8 mouse cellular contexts compared by ENCODE assay signal in genomic region chr1:167285356-167285755, GRCm38 (mm10). TPM values are rescaled to one million over a fixed set of nuclear protein-coding genes. Genes with fewer than 3 reads are reported as not detected.
DNase-seq lines count a peak whose midpoint lies in the region; ATAC-seq and TF ChIP-seq lines count a peak whose summit lies in the region.

No protein-coding gene starts in this region.

- no peak overlapping the region for H3K27ac ChIP-seq in kidney, adult 2 months (ENCODE audit: insufficient read depth, low read depth, low read length)
- no peak overlapping the region for H3K27ac ChIP-seq in bone marrow, adult 2 months (ENCODE audit: control insufficient read depth, insufficient read depth, low read depth, low read length, poor library complexity)
- H3K27ac ChIP-seq in hindbrain, embryonic 12.5 days, result peak overlapping the region; percentile 96
- peak overlapping the region; percentile 99 for H3K27ac ChIP-seq in midbrain, embryonic 13.5 days

- H3K9ac ChIP-seq in hindbrain, embryonic 12.5 days, result peak overlapping the region; percentile 95
- peak overlapping the region; percentile 92 for H3K9ac ChIP-seq in midbrain, embryonic 13.5 days (replicated peaks)

- H3K27me3 ChIP-seq in kidney, adult 2 months (replicated peaks; ENCODE audit: control insufficient read depth, insufficient read depth, low read length), result no peaks in the 10 kb centered on the region; the same call in 1 of the 2 replicates
- 0 out of 2 replicates have a peak, but pooled peaks cover 4% of the 10 kb centered on the region for H3K27me3 ChIP-seq in hindbrain, embryonic 12.5 days
- peaks cover 5% of the 10 kb centered on the region; the same call in 1 of the 2 replicates for H3K27me3 ChIP-seq in midbrain, embryonic 13.5 days

- ATAC-seq in hindbrain, embryonic 12.5 days (ENCODE audit: low FRiP score), result no peak; the same call in 1 of the 2 replicates
- peak; percentile 0; the same call in 1 of the 2 replicates for ATAC-seq in midbrain, embryonic 13.5 days
- no peak for ATAC-seq in erythroid progenitor cell, adult 5-6 weeks (replicated peaks; ENCODE audit: low FRiP score, poor library complexity, severe bottlenecking)

- DNase-seq in kidney, adult 2 months, result no peak
- DNase-seq in kidney, postnatal 36 days, result no peak
- no peak for DNase-seq in adrenal gland, postnatal 25 days
- no peak for DNase-seq in ovary, postnatal 14 days (ENCODE audit: low spot score)

- 4% methylated on average over 8 of the region's 8 CpGs for WGBS in kidney, adult 2 months
- 4% methylated on average over 8 of the region's 8 CpGs for WGBS in bone marrow, adult 2 months
- WGBS in hindbrain, embryonic 12.5 days, result 1% methylated on average over 8 of the region's 8 CpGs
- WGBS in midbrain, embryonic 13.5 days, result 1% methylated on average over 8 of the region's 8 CpGs

- H3K9me3 ChIP-seq in hindbrain, embryonic 12.5 days (replicated peaks), result no peaks in the 10 kb centered on the region
- H3K9me3 ChIP-seq in midbrain, embryonic 13.5 days, result no peaks in the 10 kb centered on the region

- H3K36me3 ChIP-seq in kidney, adult 2 months (ENCODE audit: control insufficient read depth, insufficient read depth, low read length), result no peaks in the 10 kb centered on the region
- no peaks in the 10 kb centered on the region for H3K36me3 ChIP-seq in hindbrain, embryonic 12.5 days
- no peaks in the 10 kb centered on the region for H3K36me3 ChIP-seq in midbrain, embryonic 13.5 days

- no peak for TF ChIP-seq CTCF in kidney, adult 2 months (conservative IDR thresholded peaks at IDR 0.05; ENCODE audit: insufficient read depth, insufficient read length, low read depth, low read length)
- TF ChIP-seq CTCF in bone marrow, adult 2 months (IDR thresholded peaks at IDR 0.05; ENCODE audit: control insufficient read depth, insufficient read depth, low read length), result no peak

- H3K4me1 ChIP-seq in kidney, adult 2 months (ENCODE audit: control insufficient read depth, insufficient read depth, low read length), result 0 out of 2 replicates have a peak, but pooled peaks cover 4% of the 10 kb centered on the region
- H3K4me1 ChIP-seq in bone marrow, adult 2 months (ENCODE audit: control insufficient read depth, insufficient read depth, low read length), result peaks cover 3% of the 10 kb centered on the region; the same call in 1 of the 2 replicates
- peaks cover 40% of the 10 kb centered on the region for H3K4me1 ChIP-seq in hindbrain, embryonic 12.5 days
- H3K4me1 ChIP-seq in midbrain, embryonic 13.5 days (replicated peaks), result peaks cover 39% of the 10 kb centered on the region

- H3K4me2 ChIP-seq in hindbrain, embryonic 12.5 days (replicated peaks), result peak overlapping the region; percentile 73
- H3K4me2 ChIP-seq in midbrain, embryonic 13.5 days (replicated peaks), result peak overlapping the region; percentile 72

- no peak for TF ChIP-seq POLR2A in kidney, adult 2 months (IDR thresholded peaks at IDR 0.05; ENCODE audit: low read depth, low read length)
- TF ChIP-seq POLR2A in bone marrow, adult 2 months (IDR thresholded peaks at IDR 0.05; ENCODE audit: borderline replicate concordance, control insufficient read depth, low read depth, low read length), result no peak

- peak overlapping the region; percentile 97 for H3K4me3 ChIP-seq in kidney, adult 2 months (ENCODE audit: insufficient read depth, low read depth, low read length)
- H3K4me3 ChIP-seq in bone marrow, adult 2 months (replicated peaks; ENCODE audit: control insufficient read depth, low read depth, low read length), result peak overlapping the region; percentile 29
- H3K4me3 ChIP-seq in hindbrain, embryonic 12.5 days, result peak overlapping the region; percentile 89
- peak overlapping the region; percentile 91 for H3K4me3 ChIP-seq in midbrain, embryonic 13.5 days (replicated peaks)

RNA-seq across cellular contexts. Expression of gene Uck2, which starts 0.2 kb away (rescaled TPM):
- polyA plus RNA-seq in kidney, adult 2 months (2012; rRNA removed), result 12.8 and 17.5 TPM in 2 replicates
- 25.8 and 42.3 TPM in 2 replicates for polyA plus RNA-seq in bone marrow, adult 2 months (2011; ENCODE audit: insufficient read depth, insufficient read length, low replicate concordance, missing spikeins)
- polyA plus RNA-seq in hindbrain, embryonic 12.5 days (2016; fragmentation: Nextera tagmentation; extraction: Ambion mirVana), result 98.6 and 112 TPM in 2 replicates
- 67.6 and 70.1 TPM in 2 replicates for polyA plus RNA-seq in midbrain, embryonic 13.5 days (2015; fragmentation: Nextera tagmentation; extraction: Ambion mirVana)
- total RNA-seq in adrenal gland, postnatal 25 days (2021), result 47.5 and 53.1 TPM in 2 replicates
- total RNA-seq in erythroid progenitor cell, adult 5-6 weeks (2015; ENCODE audit: low replicate concordance), result 17.7 and 24.7 TPM in 2 replicates
- total RNA-seq in erythroid progenitor cell, adult 5-6 weeks (2017; ENCODE audit: low replicate concordance), result 10.4 and 24.8 TPM in 2 replicates

RNA-seq across cellular contexts. Expression of gene Tmco1, which starts 22.8 kb away (rescaled TPM):
- polyA plus RNA-seq in kidney, adult 2 months (2012; rRNA removed), result 96.7 and 127 TPM in 2 replicates
- 26.4 and 29.7 TPM in 2 replicates for polyA plus RNA-seq in bone marrow, adult 2 months (2011; ENCODE audit: insufficient read depth, insufficient read length, low replicate concordance, missing spikeins)
- polyA plus RNA-seq in hindbrain, embryonic 12.5 days (2016; fragmentation: Nextera tagmentation; extraction: Ambion mirVana), result 75.1 and 76.4 TPM in 2 replicates
- 75.3 and 76.9 TPM in 2 replicates for polyA plus RNA-seq in midbrain, embryonic 13.5 days (2015; fragmentation: Nextera tagmentation; extraction: Ambion mirVana)
- 151 and 164 TPM in 2 replicates for total RNA-seq in adrenal gland, postnatal 25 days (2021)
- 70.0 and 132 TPM in 2 replicates for total RNA-seq in erythroid progenitor cell, adult 5-6 weeks (2015; ENCODE audit: low replicate concordance)
- 78.2 and 81.5 TPM in 2 replicates for total RNA-seq in erythroid progenitor cell, adult 5-6 weeks (2017; ENCODE audit: low replicate concordance)

Comparison
In these comparisons a context has a peak if more than half of its experiments do, and no peak if none do; other contexts are left out.
1. H3K27ac ChIP-seq: peak in hindbrain, embryonic 12.5 days (single experiment) and midbrain, embryonic 13.5 days (single experiment); none in kidney, adult 2 months (single experiment) and bone marrow, adult 2 months (single experiment).
2. H3K4me3 ChIP-seq: peak in every context shown above with its lines; median percentile 97 in kidney, adult 2 months; 91 in midbrain, embryonic 13.5 days; 89 in hindbrain, embryonic 12.5 days; 29 in bone marrow, adult 2 months.